Mouse (Mus musculus) liver, adult 2 months (tissue): Measurements from ENCODE around the gene Lipt1.

ENCODE experiments used
- CTCF ChIP-seq: fragments of 200-500 bp; IDR thresholded peaks from 2 replicates; pipeline ENCODE4 v1.5.1; 2011; ENCODE audit warnings: low read depth, low read length, control low read depth
- POLR2A ChIP-seq: fragments of 200-500 bp; IDR thresholded peaks from 2 replicates; pipeline ENCODE4 v1.6.1; 2011; ENCODE audit warnings: low read length, control low read depth; ENCODE audit not compliant: insufficient read depth; ENCODE audit errors: extremely low read depth

DNA sequence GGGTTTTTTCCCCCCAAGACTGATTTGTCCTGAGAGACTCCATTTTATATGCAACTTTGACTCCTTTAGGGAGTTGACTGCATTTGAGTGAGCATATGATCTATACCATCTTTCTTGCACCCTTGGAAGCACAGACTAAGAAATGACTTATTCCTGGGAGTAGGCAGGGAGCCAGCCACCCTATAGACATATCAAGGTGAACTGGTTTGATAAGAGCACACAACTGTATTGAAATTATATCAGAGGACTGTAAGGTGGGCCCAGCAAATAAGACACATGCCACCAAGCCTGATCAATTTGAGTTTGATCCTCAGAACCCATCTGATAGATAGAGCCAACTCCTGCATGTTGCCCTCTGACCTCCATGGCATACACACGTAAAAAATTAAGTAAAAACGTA, 2.2 kb upstream of the Lipt1 start:
- TF ChIP-seq CTCF, result no peak
- no peak for TF ChIP-seq POLR2A
